Mouse (Mus musculus) heart, postnatal 4 days (tissue): ENCODE measurements at regions not wholly inside any gene's neighbourhood (a gene's known extent, or its start where the extent isn't known, plus 50 kb on each side); places are given as distances from the start of the nearest gene placed in this dataset.

Source experiments
- DNase-seq: peaks from one replicate; pipeline ENCODE4 v3.0.0; 2021

DNA sequence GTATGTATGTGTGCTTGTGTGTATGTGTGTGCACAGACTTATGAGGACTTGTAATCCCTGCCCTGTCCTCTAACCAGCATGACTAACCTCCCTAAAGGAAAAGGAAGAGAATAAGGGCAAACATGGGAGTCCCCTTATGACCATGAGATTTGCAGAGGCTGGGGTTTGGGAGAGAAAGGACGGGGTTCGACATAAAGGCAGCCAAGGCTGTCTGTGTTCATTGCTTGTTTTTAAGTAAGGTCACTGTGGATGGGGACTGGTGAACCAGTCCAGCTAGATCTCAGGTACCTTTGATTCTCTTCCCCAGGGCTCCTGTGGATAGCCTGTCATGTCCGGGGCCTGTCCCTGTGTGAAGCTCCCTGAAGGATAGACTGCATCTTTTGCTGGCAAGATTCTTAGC lies 55.6 kb downstream of the Irf2bp2 start:
- DNase-seq, result no peak

DNA sequence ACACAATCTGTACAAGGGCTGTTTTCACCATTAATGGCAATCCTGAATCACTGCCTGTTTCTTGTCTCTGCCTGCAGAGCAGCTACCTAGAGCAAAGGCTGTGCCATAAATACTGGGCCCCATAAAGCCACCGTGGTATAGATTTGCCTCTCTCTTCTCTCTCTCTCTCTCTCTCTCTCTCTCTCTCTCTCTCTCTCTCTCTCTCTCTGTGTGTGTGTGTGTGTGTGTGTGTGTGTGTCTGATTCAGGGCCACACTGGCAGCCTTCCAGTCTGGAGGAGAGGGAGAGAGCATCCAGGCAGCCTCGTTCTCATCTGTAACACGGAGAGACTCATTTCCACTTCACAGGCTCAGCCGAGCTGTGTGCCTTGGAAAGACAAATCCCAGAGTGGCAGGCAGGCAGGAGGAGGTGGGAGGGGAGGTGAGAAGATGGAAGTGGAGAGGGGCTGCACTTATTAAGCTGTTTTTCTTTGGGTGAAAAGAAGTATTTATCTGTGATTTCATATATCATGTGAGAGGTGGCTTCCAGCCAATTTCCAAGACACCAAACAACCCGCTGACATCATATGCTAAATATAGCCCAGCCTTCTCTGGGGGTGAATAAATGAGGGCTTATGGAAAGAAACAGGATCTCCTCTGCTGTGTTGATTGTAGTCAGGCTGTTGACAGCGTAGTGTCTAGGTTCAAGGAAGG lies 56.7 kb downstream of the Irf2bp2 start:
- peak; percentile 91 for DNase-seq

DNA sequence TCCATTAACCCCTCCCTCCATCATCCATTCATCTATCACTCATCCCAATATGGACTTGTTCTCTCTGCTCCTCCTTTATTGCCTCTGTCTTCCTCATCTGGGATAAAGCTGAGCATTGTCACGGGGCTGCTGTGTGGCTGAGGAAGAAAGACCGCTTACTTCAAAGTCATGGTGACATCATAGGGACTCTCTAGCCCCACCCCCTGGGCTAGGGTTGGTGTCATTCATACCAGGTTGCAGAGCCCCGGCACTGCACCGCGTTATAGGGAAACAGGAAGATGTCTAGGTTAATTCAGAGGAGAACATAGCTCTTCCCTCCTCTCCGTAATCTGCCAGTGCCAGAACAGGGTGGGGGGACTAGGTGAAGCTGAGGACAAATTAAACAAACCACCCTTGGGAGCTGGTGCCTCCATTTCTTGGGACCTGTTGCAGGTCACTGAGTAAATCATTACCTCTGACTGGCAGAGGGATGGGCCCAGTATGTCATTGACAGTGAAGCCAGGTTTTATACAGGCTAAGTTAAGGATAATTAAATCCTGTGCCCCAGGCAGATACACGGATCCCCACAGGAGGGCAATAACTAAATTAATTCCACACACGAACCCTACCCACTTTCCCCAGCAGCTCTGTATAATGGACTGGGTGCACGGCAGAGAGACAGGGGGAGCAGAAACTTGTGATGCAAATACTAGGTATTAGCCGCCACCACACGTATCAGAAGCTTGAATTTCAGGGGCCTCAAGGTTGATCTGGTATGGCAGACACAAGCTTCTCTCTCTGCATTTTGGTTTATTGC lies 57.5 kb downstream of the Irf2bp2 start:
- DNase-seq, result no peak

DNA sequence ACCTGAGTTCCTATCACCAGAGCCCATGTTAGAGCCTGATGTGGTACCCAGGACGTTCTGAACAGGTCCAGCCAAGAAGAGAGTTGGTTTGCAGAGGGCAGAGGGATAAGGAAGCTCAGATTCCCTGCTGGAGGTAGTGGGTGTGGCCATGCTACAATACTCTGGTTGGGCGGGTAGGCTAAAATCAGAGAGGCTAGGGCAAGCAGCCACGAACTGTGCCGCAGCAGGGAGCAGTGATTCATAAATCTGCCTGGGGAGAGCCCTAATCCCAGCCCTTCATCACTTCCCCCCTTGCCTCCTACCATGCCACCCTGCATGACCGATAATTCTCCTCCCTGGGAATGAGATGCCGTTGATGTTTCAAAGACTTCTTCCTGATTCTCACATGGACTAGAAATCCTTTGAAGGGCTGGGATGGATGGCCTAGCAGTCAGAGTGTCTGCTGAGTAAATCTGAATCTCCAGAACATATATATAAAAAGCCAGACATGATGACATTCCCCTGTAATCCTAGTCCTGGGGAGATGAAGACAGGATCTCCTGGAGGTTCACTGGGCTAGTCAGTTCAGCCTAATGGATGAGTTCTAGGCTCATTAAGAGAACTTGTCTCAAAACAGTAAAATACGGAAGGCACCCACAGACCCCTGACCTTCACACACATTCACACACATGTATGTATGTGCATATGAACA lies 57.6 kb upstream of the Tarbp1 start:
- no peak for DNase-seq

DNA sequence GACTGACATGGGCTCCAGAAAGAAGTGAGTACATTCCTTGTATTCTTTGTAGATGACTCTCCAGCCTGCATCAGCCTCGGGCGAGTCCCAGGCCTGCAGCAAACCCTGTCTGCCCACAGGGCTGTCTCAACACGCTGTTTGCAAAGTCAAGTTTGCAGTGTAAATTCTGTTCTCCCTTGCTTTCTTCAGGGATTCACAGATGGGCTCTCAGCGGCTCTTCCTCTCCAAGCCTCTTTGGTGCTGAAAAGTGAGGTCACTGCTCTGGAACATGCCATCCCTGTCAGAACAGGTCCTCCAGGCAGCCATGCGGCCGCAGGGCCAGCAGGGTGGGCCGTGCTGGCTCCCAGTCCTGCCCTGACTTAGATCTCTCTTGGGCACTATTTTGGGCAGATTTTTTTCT lies 56.6 kb upstream of the Tarbp1 start:
- DNase-seq, result no peak

DNA sequence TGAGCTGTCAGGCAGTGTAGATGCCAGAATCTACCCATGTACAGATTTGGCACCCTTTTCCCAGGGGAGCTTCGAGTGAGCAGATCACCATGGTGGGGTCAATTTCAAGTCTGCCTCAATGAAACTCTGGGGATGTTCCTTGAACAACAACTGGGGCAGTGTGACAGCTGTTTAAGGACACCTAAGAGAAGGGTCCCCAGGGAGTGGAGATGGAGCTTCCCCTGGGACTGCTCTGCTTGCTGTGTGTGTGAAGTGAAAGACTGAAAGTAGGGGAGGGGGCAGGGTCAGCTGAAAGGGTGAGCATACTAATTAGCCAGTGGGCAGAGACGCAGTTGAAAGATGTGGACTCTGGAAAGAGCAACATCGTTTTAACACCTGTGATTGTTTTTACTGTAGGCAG lies 54.5 kb upstream of the Tarbp1 start:
- DNase-seq, result no peak

DNA sequence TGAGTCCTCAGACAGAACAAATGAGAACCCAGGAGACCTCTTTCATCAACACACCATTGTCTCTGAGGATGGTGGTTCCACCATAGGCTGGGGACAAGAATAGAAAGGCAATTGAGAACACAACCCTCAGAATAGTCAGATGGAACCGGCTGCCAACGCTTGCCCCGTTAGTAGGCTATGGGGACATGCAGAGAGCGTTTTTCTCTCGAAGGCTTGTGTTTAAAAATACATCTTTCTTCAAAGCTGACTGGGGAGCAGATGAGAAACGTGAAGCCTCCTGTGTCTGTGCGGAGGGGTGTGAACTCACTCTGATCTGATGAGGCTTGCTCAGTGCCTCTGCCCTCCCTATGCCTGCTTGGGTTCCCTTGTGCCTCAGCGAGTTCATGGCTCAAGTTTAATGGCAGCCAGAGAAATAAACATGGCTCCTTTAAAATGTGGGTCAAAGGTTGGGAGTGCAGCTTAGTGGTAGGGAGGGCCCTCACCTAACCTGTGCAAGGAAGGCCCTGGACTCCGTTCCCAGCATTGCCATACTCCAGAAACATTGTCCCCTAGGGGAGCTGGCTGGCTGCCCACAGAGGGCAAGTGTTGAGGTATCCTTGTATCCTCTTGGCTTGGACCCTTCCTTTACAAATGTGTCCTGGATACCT lies 53.7 kb upstream of the Tarbp1 start:
- DNase-seq, result no peak

DNA sequence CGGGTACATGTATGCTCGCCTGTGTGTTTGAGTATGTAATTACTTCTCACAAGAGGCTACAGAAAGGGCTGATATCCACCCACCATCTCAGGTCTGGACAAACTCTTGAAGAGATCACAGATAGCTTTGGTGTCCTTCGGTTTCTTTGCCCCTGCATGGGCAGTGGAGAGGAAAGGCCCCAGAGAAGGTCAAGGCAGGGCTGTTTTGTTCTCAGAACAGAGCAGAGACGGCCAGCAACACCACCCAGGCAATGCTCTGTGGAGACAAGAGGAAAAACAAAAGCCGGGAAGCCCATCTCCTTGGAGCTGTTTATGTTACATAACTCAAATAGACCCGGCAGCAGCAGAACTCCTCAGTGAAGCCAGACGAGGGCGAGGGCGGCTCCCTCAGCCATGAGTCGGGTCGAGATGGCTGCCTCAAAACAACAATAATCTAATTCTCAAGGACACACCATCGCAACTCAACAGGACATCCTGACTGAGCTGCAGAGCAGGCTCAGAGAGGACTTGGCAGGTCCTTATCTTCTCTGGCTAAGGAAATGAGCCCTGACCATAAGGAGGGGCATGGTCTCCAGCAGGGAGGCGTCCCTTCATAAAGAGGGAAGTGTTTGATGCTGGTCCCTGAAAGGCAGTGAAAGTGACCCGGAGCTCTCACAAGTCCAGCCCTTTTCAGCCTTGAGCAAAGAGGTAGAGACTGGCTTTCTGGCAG lies 52.2 kb upstream of the Tarbp1 start:
- peak; percentile 79 for DNase-seq

DNA sequence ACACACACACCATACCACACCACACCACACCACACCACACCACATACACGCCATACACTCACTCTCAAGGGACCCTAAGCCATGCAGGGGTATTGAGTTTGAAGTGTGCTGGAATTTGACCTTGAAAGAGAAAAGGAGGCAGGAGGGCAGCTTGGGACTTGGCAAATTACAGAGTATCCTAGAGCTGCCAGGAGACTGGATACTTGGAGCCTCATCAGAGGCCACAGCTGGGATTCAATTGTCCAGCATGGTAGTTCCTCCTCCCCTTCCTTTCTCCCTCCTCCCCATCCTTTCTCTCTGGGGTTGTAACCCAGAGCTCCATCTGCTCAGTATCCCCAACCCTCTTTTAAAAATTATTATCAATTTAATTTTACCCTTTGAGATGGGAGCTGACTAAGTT lies 50.7 kb upstream of the Tarbp1 start:
- DNase-seq, result no peak
